Mouse (Mus musculus) liver, embryonic 15.5 days (tissue): Measurements from ENCODE around the gene Slc35f6. TPM values are rescaled to one million over a fixed set of nuclear protein-coding genes. Genes with fewer than 3 reads are reported as not detected.

Source experiments
- ATAC-seq: fragments of 200-750 bp; cut with Nextera tagmentation; 2 replicates; pipeline ENCODE4 v1.8.0; 2017; ENCODE audit warnings: moderate number of reproducible peaks, mild to moderate bottlenecking, moderate library complexity; ENCODE audit not compliant: insufficient read depth
- H3K27ac ChIP-seq: fragments of 300-500 bp; sonication (generic); replicated peaks from 2 replicates; pipeline ENCODE4 v1.5.1; 2015; ENCODE audit warnings: mild to moderate bottlenecking, inconsistent platforms
- H3K27me3 ChIP-seq: fragments of 300-500 bp; sonication (generic); 2 replicates; pipeline ENCODE4 v1.6.1; 2015; ENCODE audit warnings: mild to moderate bottlenecking, inconsistent platforms
- H3K36me3 ChIP-seq: fragments of 300-500 bp; sonication (generic); replicated peaks from 2 replicates; pipeline ENCODE4 v1.6.1; 2015; ENCODE audit warnings: moderate library complexity, mild to moderate bottlenecking, inconsistent platforms
- H3K4me1 ChIP-seq: fragments of 300-500 bp; sonication (generic); replicated peaks from 2 replicates; pipeline ENCODE4 v1.6.1; 2015; ENCODE audit warnings: inconsistent platforms
- H3K4me2 ChIP-seq: fragments of 300-500 bp; sonication (generic); 2 replicates; pipeline ENCODE4 v1.6.1; 2015; ENCODE audit warnings: moderate library complexity, mild to moderate bottlenecking, inconsistent platforms
- H3K4me3 ChIP-seq: fragments of 300-500 bp; sonication (generic); replicated peaks from 2 replicates; pipeline ENCODE4 v1.5.1; 2015; ENCODE audit warnings: mild to moderate bottlenecking, inconsistent platforms
- H3K9ac ChIP-seq: fragments of 300-500 bp; sonication (generic); 2 replicates; pipeline ENCODE4 v1.6.1; 2015; ENCODE audit warnings: moderate library complexity, mild to moderate bottlenecking, inconsistent platforms
- H3K9me3 ChIP-seq: fragments of 300-500 bp; sonication (generic); replicated peaks from 2 replicates; pipeline ENCODE4 v1.6.1; 2016; ENCODE audit warnings: inconsistent platforms
- WGBS: fragments of 180-500 bp; shearing (Covaris S2); methylation state at CpG from one replicate; pipeline ENCODE4 v1.1.7; 2015; ENCODE audit warnings: mixed read lengths; ENCODE audit not compliant: insufficient replicate concordance; 5-methylcytosine and 5-hydroxymethylcytosine counted together
- polyA plus RNA-seq: library from polyadenylated mRNA; unstranded; fragments of >200 nt; fragmentation: Nextera tagmentation; extraction: Ambion mirVana; gene quantifications from 2 replicates; pipeline ENCODE4 v1.2.1, GENCODE M21; 2015

Slc35f6 gene
- polyA plus RNA-seq, 1 experiment from 2014 or later: 10.7 TPM

DNA sequence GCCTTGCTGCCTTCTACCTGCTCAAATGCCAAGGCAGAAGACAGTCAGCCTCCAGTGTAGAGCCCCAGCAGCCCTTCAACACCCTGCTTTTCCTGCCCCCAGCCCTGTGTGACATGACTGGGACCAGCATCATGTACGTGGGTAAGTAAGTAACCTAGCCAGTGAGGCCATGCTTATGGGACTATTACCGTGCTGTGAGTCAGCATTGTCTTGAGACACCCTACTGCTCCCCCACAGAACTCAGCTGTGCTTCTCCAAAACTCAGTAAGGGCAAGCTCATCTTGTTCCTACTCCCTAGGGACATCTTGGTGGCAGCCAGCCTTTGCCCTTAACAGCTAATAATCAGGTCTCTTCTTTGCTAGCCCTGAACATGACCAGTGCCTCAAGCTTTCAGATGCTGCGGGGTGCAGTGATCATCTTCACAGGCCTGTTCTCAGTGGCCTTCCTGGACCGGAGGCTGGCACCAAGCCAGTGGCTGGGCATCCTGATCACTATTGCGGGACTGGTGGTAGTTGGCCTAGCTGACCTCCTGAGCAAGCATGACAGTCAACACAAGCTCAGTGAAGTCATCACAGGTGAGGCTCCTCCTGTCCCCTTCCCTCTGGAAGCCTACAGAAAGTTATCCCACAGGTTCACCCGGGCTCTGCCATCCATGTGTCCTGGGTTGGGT lies 7.9 kb downstream of the Slc35f6 start:
- 74% methylated on average over 6 of the region's 6 CpGs for WGBS
- Histone ChIP-seq H3K27me3 (no peaks in the 10 kb centered on the region), H3K9me3 (no peaks in the 10 kb centered on the region), H3K4me3 (no peak overlapping the region), H3K4me2 (no peak overlapping the region), H3K9ac (no peak overlapping the region), H3K36me3 (peaks cover 40% of the 10 kb centered on the region), H3K27ac (no peak overlapping the region), H3K4me1 (no peaks in the 10 kb centered on the region)
- no peak for ATAC-seq

DNA sequence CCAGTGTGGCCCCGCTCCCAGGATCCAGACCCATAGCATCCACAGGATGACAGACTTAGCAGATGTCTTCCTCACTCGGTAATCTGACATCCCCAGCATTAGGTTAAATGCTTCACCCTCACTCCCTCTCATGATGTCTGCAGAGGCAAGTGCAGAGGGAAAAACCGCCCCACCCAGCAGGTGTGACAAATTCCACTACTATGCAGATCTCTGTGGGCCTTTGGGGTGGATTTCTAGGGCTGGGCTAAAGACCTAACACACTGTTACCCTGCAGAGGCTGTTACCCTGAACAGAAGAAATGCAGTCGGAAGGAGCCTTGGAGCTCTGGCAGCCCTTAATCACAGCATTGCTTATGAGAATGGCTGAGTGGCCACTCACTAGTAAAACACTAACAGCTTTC lies 11.3 kb downstream of the Slc35f6 start:
- H3K27ac ChIP-seq: no peak overlapping the region
- no peak overlapping the region for H3K4me2 ChIP-seq
- ATAC-seq: no peak
- H3K9ac ChIP-seq: no peak overlapping the region
- no peaks in the 10 kb centered on the region for H3K9me3 ChIP-seq
- no peaks in the 10 kb centered on the region for H3K4me1 ChIP-seq
- peaks cover 40% of the 10 kb centered on the region for H3K36me3 ChIP-seq
- H3K4me3 ChIP-seq: no peak overlapping the region
- no peaks in the 10 kb centered on the region for H3K27me3 ChIP-seq
- 71% methylated on average over 4 of the region's 4 CpGs for WGBS

GRCm38 (mm10) chr5:30660278-30660677 lies 12.5 kb downstream of the Slc35f6 start:
- Histone ChIP-seq H3K4me2 (no peak overlapping the region), H3K36me3 (peaks cover 31% of the 10 kb centered on the region), H3K9ac (no peak overlapping the region), H3K4me3 (no peak overlapping the region), H3K4me1 (peaks cover 2% of the 10 kb centered on the region), H3K27ac (no peak overlapping the region), H3K27me3 (no peaks in the 10 kb centered on the region), H3K9me3 (no peaks in the 10 kb centered on the region)
- ATAC-seq: no peak
- WGBS: 64% methylated on average over 1 of the region's 1 CpGs

DNA sequence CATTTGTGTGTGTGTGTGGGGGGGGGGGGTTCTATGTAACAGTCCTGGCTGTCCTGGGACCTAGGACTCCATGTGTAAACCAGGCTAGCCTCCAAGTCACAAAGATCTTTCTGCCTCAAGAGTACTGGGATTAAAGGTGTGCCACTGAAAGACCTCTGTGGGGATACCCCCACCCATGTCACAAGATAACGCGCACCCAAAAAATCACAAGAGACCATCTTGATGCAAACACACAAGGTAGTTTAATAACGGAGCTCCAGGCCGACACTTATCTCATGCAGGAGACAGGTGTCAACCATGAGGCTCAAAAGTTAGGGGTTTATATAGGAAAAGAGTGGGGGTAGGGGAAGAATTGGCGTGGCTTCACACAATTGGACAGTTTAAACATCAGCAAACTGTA lies 13.1 kb downstream of the Slc35f6 start:
- 84% methylated on average over 5 of the region's 5 CpGs for WGBS
- Histone ChIP-seq H3K9ac (no peak overlapping the region), H3K36me3 (peaks cover 28% of the 10 kb centered on the region), H3K4me2 (no peak overlapping the region), H3K27ac (no peak overlapping the region), H3K4me1 (peaks cover 6% of the 10 kb centered on the region), H3K4me3 (no peak overlapping the region), H3K27me3 (no peaks in the 10 kb centered on the region), H3K9me3 (no peaks in the 10 kb centered on the region)
- no peak for ATAC-seq

- Histone ChIP-seq H3K9ac (no peak overlapping the region), H3K4me2 (no peak overlapping the region), H3K36me3 (peaks cover 27% of the 10 kb centered on the region), H3K27me3 (no peaks in the 10 kb centered on the region), H3K4me1 (peaks cover 38% of the 10 kb centered on the region), H3K9me3 (no peaks in the 10 kb centered on the region), H3K4me3 (no peak overlapping the region), H3K27ac (no peak overlapping the region)
- ATAC-seq: no peak
- 73% methylated on average over 9 of the region's 9 CpGs for WGBS
These were observed 17.6 kb downstream of the Slc35f6 start for GRCm38 (mm10) chr5:30665360-30665759.

- no peak for ATAC-seq
- H3K9ac ChIP-seq: peak overlapping the region; percentile 98
- peaks cover 38% of the 10 kb centered on the region for H3K4me1 ChIP-seq
- H3K4me2 ChIP-seq: peak overlapping the region; percentile 80
- no peaks in the 10 kb centered on the region for H3K9me3 ChIP-seq
- H3K27me3 ChIP-seq: no peaks in the 10 kb centered on the region
- 37% methylated on average over 6 of the region's 6 CpGs for WGBS
- H3K36me3 ChIP-seq: peaks cover 33% of the 10 kb centered on the region
- peak overlapping the region; percentile 96 for H3K4me3 ChIP-seq
- peak overlapping the region; percentile 89 for H3K27ac ChIP-seq
These were observed 18.2 kb downstream of the Slc35f6 start for GRCm38 (mm10) chr5:30665968-30666367.

GRCm38 (mm10) chr5:30666391-30667195 lies 18.9 kb downstream of the Slc35f6 start, which contains the start of gene Cenpa:
TSS of gene Cenpa (plus strand) at chr5:30666777.
- Histone ChIP-seq H3K27me3 (no peaks in the 10 kb centered on the region), H3K36me3 (peaks cover 39% of the 10 kb centered on the region), H3K9me3 (no peaks in the 10 kb centered on the region), H3K4me3 (peak within 1 kb of the TSS; percentile 96), H3K27ac (peak within 1 kb of the TSS; percentile 89), H3K4me1 (peaks cover 38% of the 10 kb centered on the region), H3K9ac (peak within 1 kb of the TSS; percentile 98), H3K4me2 (peak within 1 kb of the TSS; percentile 80)
- ATAC-seq: peak; percentile 93
- under 1% methylated on average over 40 of the region's 40 CpGs for WGBS

DNA sequence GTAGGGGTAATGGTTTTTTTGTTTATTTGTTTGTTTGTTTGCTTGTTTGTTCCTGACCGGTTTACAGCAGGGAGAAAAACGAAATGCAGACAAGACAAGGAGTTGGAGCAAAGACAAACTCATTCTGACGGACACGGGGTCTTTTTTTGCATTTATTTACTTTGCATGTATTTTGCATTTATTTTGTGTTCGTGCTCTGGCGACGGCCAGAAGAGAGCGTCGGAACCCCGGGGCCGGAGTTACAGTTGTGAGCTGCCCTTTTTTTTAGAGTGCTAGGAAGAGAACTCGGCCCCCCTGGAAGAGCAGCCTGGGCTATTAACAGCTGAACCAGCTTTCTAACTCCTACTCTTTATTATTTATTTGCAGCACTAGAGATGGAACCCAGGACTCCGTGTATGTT lies 19.5 kb downstream of the Slc35f6 start:
- Histone ChIP-seq H3K9me3 (no peaks in the 10 kb centered on the region), H3K4me2 (peak overlapping the region; percentile 80), H3K4me3 (peak overlapping the region; percentile 96), H3K27me3 (no peaks in the 10 kb centered on the region), H3K9ac (peak overlapping the region; percentile 98), H3K36me3 (peaks cover 46% of the 10 kb centered on the region), H3K27ac (peak overlapping the region; percentile 89), H3K4me1 (peaks cover 38% of the 10 kb centered on the region)
- WGBS: under 1% methylated on average over 13 of the region's 13 CpGs
- ATAC-seq: no peak

DNA sequence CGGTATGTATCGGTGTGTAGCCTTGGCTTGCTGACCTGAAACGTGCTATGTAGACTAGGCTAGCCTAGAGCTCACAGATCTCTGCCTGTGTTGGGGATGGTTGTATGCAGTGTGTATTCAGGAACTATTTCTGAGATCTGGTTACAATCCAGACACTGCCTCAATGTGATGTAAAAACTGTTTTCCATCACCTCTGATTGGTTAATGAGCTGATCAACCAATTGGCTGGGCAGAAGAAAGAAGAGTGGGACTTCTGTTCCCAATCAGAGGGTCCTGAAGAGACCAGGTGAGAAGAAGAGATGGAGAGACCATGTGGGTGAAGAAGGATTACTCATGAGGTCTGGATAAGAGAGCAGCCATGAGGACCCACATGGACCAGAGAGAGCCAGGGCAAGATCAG lies 20.0 kb downstream of the Slc35f6 start:
- Histone ChIP-seq H3K9ac (peak overlapping the region; percentile 98), H3K9me3 (no peaks in the 10 kb centered on the region), H3K4me2 (peak overlapping the region; percentile 80), H3K4me1 (peaks cover 38% of the 10 kb centered on the region), H3K27ac (peak overlapping the region; percentile 89), H3K36me3 (peaks cover 50% of the 10 kb centered on the region), H3K4me3 (peak overlapping the region; percentile 96), H3K27me3 (no peaks in the 10 kb centered on the region)
- under 1% methylated on average over 3 of the region's 3 CpGs for WGBS
- ATAC-seq: no peak

- H3K9ac ChIP-seq: peak overlapping the region; percentile 98
- WGBS: 80% methylated on average over 9 of the region's 9 CpGs
- no peaks in the 10 kb centered on the region for H3K9me3 ChIP-seq
- H3K27me3 ChIP-seq: no peaks in the 10 kb centered on the region
- peaks cover 62% of the 10 kb centered on the region for H3K36me3 ChIP-seq
- H3K27ac ChIP-seq: peak overlapping the region; percentile 38
- H3K4me3 ChIP-seq: peak overlapping the region; percentile 96
- H3K4me2 ChIP-seq: peak overlapping the region; percentile 80
- peaks cover 38% of the 10 kb centered on the region for H3K4me1 ChIP-seq
- no peak for ATAC-seq
These were observed 21.1 kb downstream of the Slc35f6 start for GRCm38 (mm10) chr5:30668637-30669495.

- H3K27ac ChIP-seq: 0 out of 2 replicates have a peak overlapping the region, but pooled peaks have one; percentile 38
- 38% methylated on average over 3 of the region's 3 CpGs for WGBS
- no peaks in the 10 kb centered on the region for H3K9me3 ChIP-seq
- H3K4me1 ChIP-seq: peaks cover 38% of the 10 kb centered on the region
- peaks cover 68% of the 10 kb centered on the region for H3K36me3 ChIP-seq
- no peak overlapping the region for H3K9ac ChIP-seq
- H3K4me2 ChIP-seq: peak overlapping the region; percentile 80
- ATAC-seq: no peak
- H3K4me3 ChIP-seq: peak overlapping the region; percentile 96
- no peaks in the 10 kb centered on the region for H3K27me3 ChIP-seq
These were observed 21.7 kb downstream of the Slc35f6 start for GRCm38 (mm10) chr5:30669496-30669830.
